17 mouse cellular contexts compared by ENCODE assay signal in genomic region chr10:65183659-65184058, GRCm38 (mm10).
"Had no signal": no experiment of that assay in that cellular context is flagged by ENCODE, and none has a peak within 500 bp of the region (broad histone marks: within the 10 kb centered on the region; RNA-seq: fewer than 3 reads in every experiment).

No protein-coding gene starts in this region.

- H3K4me3 ChIP-seq: lung, embryonic 15.5 days; megakaryocyte, embryonic 14.5 days; midbrain, embryonic 13.5 days; midbrain, embryonic 15.5 days; neural tube, embryonic 12.5 days; stomach, embryonic 15.5 days had no signal

- H3K4me2 ChIP-seq: lung, embryonic 15.5 days; midbrain, embryonic 11.5 days; midbrain, embryonic 13.5 days; midbrain, embryonic 15.5 days; neural tube, embryonic 12.5 days; stomach, embryonic 15.5 days had no signal

- ATAC-seq: lung, postnatal 0 days; midbrain, embryonic 13.5 days; midbrain, embryonic 15.5 days had no signal

- H3K36me3 ChIP-seq: lung, embryonic 15.5 days; midbrain, embryonic 13.5 days; midbrain, embryonic 15.5 days; neural tube, embryonic 12.5 days; stomach, embryonic 15.5 days had no signal

- H3K9me3 ChIP-seq: lung, embryonic 15.5 days; megakaryocyte, embryonic 14.5 days; midbrain, embryonic 13.5 days; midbrain, embryonic 15.5 days; neural tube, embryonic 12.5 days; stomach, embryonic 15.5 days had no signal

- H3K27ac ChIP-seq: lung, embryonic 15.5 days; macrophage; midbrain, embryonic 13.5 days; midbrain, embryonic 15.5 days; neural tube, embryonic 12.5 days; stomach, embryonic 15.5 days; stomach, postnatal 0 days had no signal

- H3K9ac ChIP-seq: lung, embryonic 15.5 days; midbrain, embryonic 13.5 days; midbrain, embryonic 15.5 days; neural tube, embryonic 12.5 days; stomach, embryonic 15.5 days had no signal

- DNase-seq: lung, adult 2 months; lung, postnatal 14 days; lung, postnatal 36 days; right cerebral cortex, postnatal 14 days; thymus, adult 2 months; thymus, postnatal 25 days; thymus, postnatal 4 days had no signal

- H3K4me1 ChIP-seq: lung, embryonic 15.5 days; megakaryocyte, embryonic 14.5 days; midbrain, embryonic 13.5 days; midbrain, embryonic 15.5 days; neural tube, embryonic 12.5 days; stomach, embryonic 15.5 days had no signal

- H3K27me3 ChIP-seq: lung, embryonic 15.5 days; megakaryocyte, embryonic 14.5 days; midbrain, embryonic 13.5 days; midbrain, embryonic 15.5 days; neural tube, embryonic 12.5 days; stomach, embryonic 15.5 days had no signal
